Mouse (Mus musculus) liver, embryonic 15.5 days (tissue): ENCODE data around the gene Ephb1. TPM values are rescaled to one million over a fixed set of nuclear protein-coding genes. Genes with fewer than 3 reads are reported as not detected.

Experiments used
- ATAC-seq: fragments of 200-750 bp; cut with Nextera tagmentation; 2 replicates; pipeline ENCODE4 v1.8.0; 2017; ENCODE audit warnings: moderate number of reproducible peaks, mild to moderate bottlenecking, moderate library complexity; ENCODE audit not compliant: insufficient read depth
- H3K27ac ChIP-seq: fragments of 300-500 bp; sonication (generic); replicated peaks from 2 replicates; pipeline ENCODE4 v1.5.1; 2015; ENCODE audit warnings: mild to moderate bottlenecking, inconsistent platforms
- H3K27me3 ChIP-seq: fragments of 300-500 bp; sonication (generic); 2 replicates; pipeline ENCODE4 v1.6.1; 2015; ENCODE audit warnings: mild to moderate bottlenecking, inconsistent platforms
- H3K36me3 ChIP-seq: fragments of 300-500 bp; sonication (generic); replicated peaks from 2 replicates; pipeline ENCODE4 v1.6.1; 2015; ENCODE audit warnings: moderate library complexity, mild to moderate bottlenecking, inconsistent platforms
- H3K4me1 ChIP-seq: fragments of 300-500 bp; sonication (generic); replicated peaks from 2 replicates; pipeline ENCODE4 v1.6.1; 2015; ENCODE audit warnings: inconsistent platforms
- H3K4me2 ChIP-seq: fragments of 300-500 bp; sonication (generic); 2 replicates; pipeline ENCODE4 v1.6.1; 2015; ENCODE audit warnings: moderate library complexity, mild to moderate bottlenecking, inconsistent platforms
- H3K4me3 ChIP-seq: fragments of 300-500 bp; sonication (generic); replicated peaks from 2 replicates; pipeline ENCODE4 v1.5.1; 2015; ENCODE audit warnings: mild to moderate bottlenecking, inconsistent platforms
- H3K9ac ChIP-seq: fragments of 300-500 bp; sonication (generic); 2 replicates; pipeline ENCODE4 v1.6.1; 2015; ENCODE audit warnings: moderate library complexity, mild to moderate bottlenecking, inconsistent platforms
- H3K9me3 ChIP-seq: fragments of 300-500 bp; sonication (generic); replicated peaks from 2 replicates; pipeline ENCODE4 v1.6.1; 2016; ENCODE audit warnings: inconsistent platforms
- WGBS: fragments of 180-500 bp; shearing (Covaris S2); methylation state at CpG from one replicate; pipeline ENCODE4 v1.1.7; 2015; ENCODE audit warnings: mixed read lengths; ENCODE audit not compliant: insufficient replicate concordance; 5-methylcytosine and 5-hydroxymethylcytosine counted together
- polyA plus RNA-seq: library from polyadenylated mRNA; unstranded; fragments of >200 nt; fragmentation: Nextera tagmentation; extraction: Ambion mirVana; gene quantifications from 2 replicates; pipeline ENCODE4 v1.2.1, GENCODE M21; 2015

Gene Ephb1
- polyA plus RNA-seq, 1 experiment from 2014 or later: 0.20 TPM

- H3K4me2 ChIP-seq: no peak overlapping the region
- H3K4me3 ChIP-seq: no peak overlapping the region
- H3K9ac ChIP-seq: no peak overlapping the region
- no peaks in the 10 kb centered on the region for H3K27me3 ChIP-seq
- no peaks in the 10 kb centered on the region for H3K4me1 ChIP-seq
- H3K36me3 ChIP-seq: no peaks in the 10 kb centered on the region
- no peak for ATAC-seq
- 75% methylated on average over 7 of the region's 7 CpGs for WGBS
- H3K27ac ChIP-seq: no peak overlapping the region
- no peaks in the 10 kb centered on the region for H3K9me3 ChIP-seq
These were observed 215.8 kb downstream of the Ephb1 start for GRCm38 (mm10) chr9:102138671-102139070.

- no peak overlapping the region for H3K9ac ChIP-seq
- H3K4me3 ChIP-seq: no peak overlapping the region
- H3K27ac ChIP-seq: no peak overlapping the region
- no peaks in the 10 kb centered on the region for H3K4me1 ChIP-seq
- no peaks in the 10 kb centered on the region for H3K36me3 ChIP-seq
- no peaks in the 10 kb centered on the region for H3K27me3 ChIP-seq
- no peak overlapping the region for H3K4me2 ChIP-seq
- no peaks in the 10 kb centered on the region for H3K9me3 ChIP-seq
- no peak for ATAC-seq
These were observed 216.3 kb downstream of the Ephb1 start for GRCm38 (mm10) chr9:102138187-102138586.

GRCm38 (mm10) chr9:102130506-102130905, 224.0 kb downstream of the Ephb1 start:
- H3K4me3 ChIP-seq: no peak overlapping the region
- no peaks in the 10 kb centered on the region for H3K36me3 ChIP-seq
- no peaks in the 10 kb centered on the region for H3K4me1 ChIP-seq
- ATAC-seq: no peak
- no peak overlapping the region for H3K9ac ChIP-seq
- H3K27me3 ChIP-seq: no peaks in the 10 kb centered on the region
- no peak overlapping the region for H3K27ac ChIP-seq
- H3K4me2 ChIP-seq: no peak overlapping the region
- H3K9me3 ChIP-seq: no peaks in the 10 kb centered on the region

GRCm38 (mm10) chr9:102126510-102126909, 228.0 kb downstream of the Ephb1 start:
- Histone ChIP-seq H3K27ac (no peak overlapping the region), H3K36me3 (no peaks in the 10 kb centered on the region), H3K4me3 (no peak overlapping the region), H3K9me3 (no peaks in the 10 kb centered on the region), H3K9ac (no peak overlapping the region), H3K4me1 (no peaks in the 10 kb centered on the region), H3K4me2 (no peak overlapping the region), H3K27me3 (no peaks in the 10 kb centered on the region)
- no peak for ATAC-seq
- 64% methylated on average over 3 of the region's 3 CpGs for WGBS

GRCm38 (mm10) chr9:102122880-102123453, 231.5 kb downstream of the Ephb1 start:
- no peak overlapping the region for H3K9ac ChIP-seq
- no peak overlapping the region for H3K27ac ChIP-seq
- H3K4me3 ChIP-seq: no peak overlapping the region
- WGBS: 34% methylated on average over 4 of the region's 4 CpGs
- no peak overlapping the region for H3K4me2 ChIP-seq
- no peaks in the 10 kb centered on the region for H3K9me3 ChIP-seq
- H3K36me3 ChIP-seq: no peaks in the 10 kb centered on the region
- no peaks in the 10 kb centered on the region for H3K4me1 ChIP-seq
- H3K27me3 ChIP-seq: no peaks in the 10 kb centered on the region
- ATAC-seq: no peak

GRCm38 (mm10) chr9:102119422-102119821, 235.1 kb downstream of the Ephb1 start:
- Histone ChIP-seq H3K4me3 (no peak overlapping the region), H3K27ac (no peak overlapping the region), H3K4me1 (no peaks in the 10 kb centered on the region), H3K9ac (no peak overlapping the region), H3K4me2 (no peak overlapping the region), H3K9me3 (no peaks in the 10 kb centered on the region), H3K36me3 (no peaks in the 10 kb centered on the region), H3K27me3 (no peaks in the 10 kb centered on the region)
- 45% methylated on average over 3 of the region's 3 CpGs for WGBS
- ATAC-seq: no peak

- Histone ChIP-seq H3K9ac (no peak overlapping the region), H3K36me3 (no peaks in the 10 kb centered on the region), H3K27ac (no peak overlapping the region), H3K4me2 (no peak overlapping the region), H3K4me3 (no peak overlapping the region), H3K4me1 (no peaks in the 10 kb centered on the region), H3K27me3 (no peaks in the 10 kb centered on the region), H3K9me3 (no peaks in the 10 kb centered on the region)
- 82% methylated on average over 10 of the region's 10 CpGs for WGBS
- no peak for ATAC-seq
These were observed 239.2 kb downstream of the Ephb1 start for GRCm38 (mm10) chr9:102115326-102115725.

GRCm38 (mm10) chr9:102111471-102111870, 243.0 kb downstream of the Ephb1 start:
- no peak overlapping the region for H3K4me3 ChIP-seq
- H3K4me1 ChIP-seq: no peaks in the 10 kb centered on the region
- no peak overlapping the region for H3K4me2 ChIP-seq
- no peak overlapping the region for H3K27ac ChIP-seq
- ATAC-seq: no peak
- H3K36me3 ChIP-seq: no peaks in the 10 kb centered on the region
- no peaks in the 10 kb centered on the region for H3K27me3 ChIP-seq
- H3K9me3 ChIP-seq: no peaks in the 10 kb centered on the region
- no peak overlapping the region for H3K9ac ChIP-seq
- WGBS: 39% methylated on average over 3 of the region's 3 CpGs

- Histone ChIP-seq H3K4me2 (no peak overlapping the region), H3K36me3 (no peaks in the 10 kb centered on the region), H3K27ac (no peak overlapping the region), H3K9me3 (no peaks in the 10 kb centered on the region), H3K4me3 (no peak overlapping the region), H3K9ac (no peak overlapping the region), H3K27me3 (no peaks in the 10 kb centered on the region), H3K4me1 (no peaks in the 10 kb centered on the region)
- 71% methylated on average over 3 of the region's 3 CpGs for WGBS
- ATAC-seq: no peak
These were observed 246.5 kb downstream of the Ephb1 start for GRCm38 (mm10) chr9:102107978-102108377.

- Histone ChIP-seq H3K4me3 (no peak overlapping the region), H3K4me1 (no peaks in the 10 kb centered on the region), H3K27me3 (no peaks in the 10 kb centered on the region), H3K9me3 (no peaks in the 10 kb centered on the region), H3K36me3 (no peaks in the 10 kb centered on the region), H3K9ac (no peak overlapping the region), H3K4me2 (no peak overlapping the region), H3K27ac (no peak overlapping the region)
- 76% methylated on average over 2 of the region's 2 CpGs for WGBS
- no peak for ATAC-seq
These were observed 247.3 kb downstream of the Ephb1 start for GRCm38 (mm10) chr9:102107213-102107612.

- no peak overlapping the region for H3K4me3 ChIP-seq
- H3K4me2 ChIP-seq: no peak overlapping the region
- no peak overlapping the region for H3K27ac ChIP-seq
- ATAC-seq: no peak
- WGBS: 35% methylated on average over 7 of the region's 7 CpGs
- H3K27me3 ChIP-seq: no peaks in the 10 kb centered on the region
- H3K4me1 ChIP-seq: no peaks in the 10 kb centered on the region
- H3K9ac ChIP-seq: no peak overlapping the region
- no peaks in the 10 kb centered on the region for H3K9me3 ChIP-seq
- no peaks in the 10 kb centered on the region for H3K36me3 ChIP-seq
These were observed 257.7 kb downstream of the Ephb1 start for GRCm38 (mm10) chr9:102096825-102097224.

- no peak for ATAC-seq
- no peak overlapping the region for H3K4me3 ChIP-seq
- H3K27ac ChIP-seq: no peak overlapping the region
- no peak overlapping the region for H3K9ac ChIP-seq
- WGBS: 54% methylated on average over 5 of the region's 5 CpGs
- H3K4me2 ChIP-seq: no peak overlapping the region
- H3K27me3 ChIP-seq: no peaks in the 10 kb centered on the region
- no peaks in the 10 kb centered on the region for H3K36me3 ChIP-seq
- H3K9me3 ChIP-seq: no peaks in the 10 kb centered on the region
- H3K4me1 ChIP-seq: no peaks in the 10 kb centered on the region
These were observed 265.9 kb downstream of the Ephb1 start for GRCm38 (mm10) chr9:102088598-102088997.
